Mouse (Mus musculus): ENCODE measurements around the gene Cradd. TPM values are rescaled to one million over a fixed set of nuclear protein-coding genes. Genes with fewer than 3 reads are reported as not detected.

The Cradd gene
- polyA plus RNA-seq, 1 experiment, result 16.7 TPM

- H3K27ac ChIP-seq (ENCODE audit: insufficient read depth, low read depth, low read length), result no peak overlapping the region
- H3K27me3 ChIP-seq (ENCODE audit: control insufficient read depth, insufficient read depth, low read length), result no peaks in the 10 kb centered on the region
- H3K4me3 ChIP-seq (ENCODE audit: low read depth, low read length), result no peak overlapping the region
- no peak for TF ChIP-seq CTCF (IDR thresholded peaks at IDR 0.05; ENCODE audit: extremely low read depth, insufficient read length, insufficient replicate concordance, low read depth, low read length)
- TF ChIP-seq POLR2A (IDR thresholded peaks at IDR 0.05; ENCODE audit: low read depth, low read length), result no peak
- 0 out of 2 replicates have a peak, but pooled peaks cover 3% of the 10 kb centered on the region for H3K36me3 ChIP-seq (ENCODE audit: control insufficient read depth, insufficient read depth, low read length)
- WGBS, result 74% methylated on average over 4 of the region's 4 CpGs
- no peaks in the 10 kb centered on the region for H3K4me1 ChIP-seq (ENCODE audit: control insufficient read depth, insufficient read depth, insufficient read length, low read length)
Measured at GRCm38 (mm10) chr10:95288206-95288605, 35.7 kb downstream of the Cradd start.

GRCm38 (mm10) chr10:95287351-95287750, 36.6 kb downstream of the Cradd start:
- Histone ChIP-seq H3K4me1 (ENCODE audit: control insufficient read depth, insufficient read depth, insufficient read length, low read length) (no peaks in the 10 kb centered on the region; the same call in 1 of the 2 replicates), H3K27me3 (ENCODE audit: control insufficient read depth, insufficient read depth, low read length) (no peaks in the 10 kb centered on the region), H3K36me3 (ENCODE audit: control insufficient read depth, insufficient read depth, low read length) (0 out of 2 replicates have a peak, but pooled peaks cover 3% of the 10 kb centered on the region), H3K4me3 (ENCODE audit: low read depth, low read length) (no peak overlapping the region), H3K27ac (ENCODE audit: insufficient read depth, low read depth, low read length) (no peak overlapping the region)
- TF ChIP-seq POLR2A (IDR thresholded peaks at IDR 0.05; ENCODE audit: low read depth, low read length) (no peak), CTCF (IDR thresholded peaks at IDR 0.05; ENCODE audit: extremely low read depth, insufficient read length, insufficient replicate concordance, low read depth, low read length) (no peak)
- 89% methylated on average over 8 of the region's 8 CpGs for WGBS

- Histone ChIP-seq H3K36me3 (ENCODE audit: control insufficient read depth, insufficient read depth, low read length) (no peaks in the 10 kb centered on the region), H3K4me1 (ENCODE audit: control insufficient read depth, insufficient read depth, insufficient read length, low read length) (peaks cover 6% of the 10 kb centered on the region; the same call in 1 of the 2 replicates), H3K27ac (ENCODE audit: insufficient read depth, low read depth, low read length) (no peak overlapping the region), H3K27me3 (ENCODE audit: control insufficient read depth, insufficient read depth, low read length) (no peaks in the 10 kb centered on the region), H3K4me3 (ENCODE audit: low read depth, low read length) (no peak overlapping the region)
- TF ChIP-seq POLR2A (IDR thresholded peaks at IDR 0.05; ENCODE audit: low read depth, low read length) (no peak), CTCF (IDR thresholded peaks at IDR 0.05; ENCODE audit: extremely low read depth, insufficient read length, insufficient replicate concordance, low read depth, low read length) (no peak)
- 86% methylated on average over 12 of the region's 12 CpGs for WGBS
Measured at GRCm38 (mm10) chr10:95283434-95283833, 40.5 kb downstream of the Cradd start.

GRCm38 (mm10) chr10:95281996-95282395, 41.9 kb downstream of the Cradd start:
- WGBS, result 70% methylated on average over 3 of the region's 3 CpGs
- Histone ChIP-seq H3K27ac (ENCODE audit: insufficient read depth, low read depth, low read length) (no peak overlapping the region), H3K36me3 (ENCODE audit: control insufficient read depth, insufficient read depth, low read length) (no peaks in the 10 kb centered on the region), H3K27me3 (ENCODE audit: control insufficient read depth, insufficient read depth, low read length) (no peaks in the 10 kb centered on the region), H3K4me1 (ENCODE audit: control insufficient read depth, insufficient read depth, insufficient read length, low read length) (peaks cover 9% of the 10 kb centered on the region; the same call in 1 of the 2 replicates), H3K4me3 (ENCODE audit: low read depth, low read length) (no peak overlapping the region)
- TF ChIP-seq CTCF (IDR thresholded peaks at IDR 0.05; ENCODE audit: extremely low read depth, insufficient read length, insufficient replicate concordance, low read depth, low read length) (no peak), POLR2A (IDR thresholded peaks at IDR 0.05; ENCODE audit: low read depth, low read length) (no peak)

GRCm38 (mm10) chr10:95281466-95281990, 42.4 kb downstream of the Cradd start:
- 48% methylated on average over 6 of the region's 6 CpGs for WGBS
- H3K4me1 ChIP-seq (ENCODE audit: control insufficient read depth, insufficient read depth, insufficient read length, low read length), result peaks cover 9% of the 10 kb centered on the region; the same call in 1 of the 2 replicates
- H3K27me3 ChIP-seq (ENCODE audit: control insufficient read depth, insufficient read depth, low read length), result no peaks in the 10 kb centered on the region
- H3K27ac ChIP-seq (ENCODE audit: insufficient read depth, low read depth, low read length), result no peak overlapping the region
- TF ChIP-seq CTCF (IDR thresholded peaks at IDR 0.05; ENCODE audit: extremely low read depth, insufficient read length, insufficient replicate concordance, low read depth, low read length) (no peak), POLR2A (IDR thresholded peaks at IDR 0.05; ENCODE audit: low read depth, low read length) (no peak)
- no peak overlapping the region for H3K4me3 ChIP-seq (ENCODE audit: low read depth, low read length)
- no peaks in the 10 kb centered on the region for H3K36me3 ChIP-seq (ENCODE audit: control insufficient read depth, insufficient read depth, low read length)

GRCm38 (mm10) chr10:95280327-95280726, 43.6 kb downstream of the Cradd start:
- H3K4me3 ChIP-seq (ENCODE audit: low read depth, low read length), result no peak overlapping the region
- H3K36me3 ChIP-seq (ENCODE audit: control insufficient read depth, insufficient read depth, low read length), result no peaks in the 10 kb centered on the region
- peaks cover 9% of the 10 kb centered on the region; the same call in 1 of the 2 replicates for H3K4me1 ChIP-seq (ENCODE audit: control insufficient read depth, insufficient read depth, insufficient read length, low read length)
- no peaks in the 10 kb centered on the region for H3K27me3 ChIP-seq (ENCODE audit: control insufficient read depth, insufficient read depth, low read length)
- 55% methylated on average over 3 of the region's 3 CpGs for WGBS
- H3K27ac ChIP-seq (ENCODE audit: insufficient read depth, low read depth, low read length), result no peak overlapping the region
- TF ChIP-seq CTCF (IDR thresholded peaks at IDR 0.05; ENCODE audit: extremely low read depth, insufficient read length, insufficient replicate concordance, low read depth, low read length), result no peak
- TF ChIP-seq POLR2A (IDR thresholded peaks at IDR 0.05; ENCODE audit: low read depth, low read length), result no peak

GRCm38 (mm10) chr10:95279459-95279858, 44.5 kb downstream of the Cradd start:
- TF ChIP-seq CTCF (IDR thresholded peaks at IDR 0.05; ENCODE audit: extremely low read depth, insufficient read length, insufficient replicate concordance, low read depth, low read length) (no peak), POLR2A (IDR thresholded peaks at IDR 0.05; ENCODE audit: low read depth, low read length) (no peak)
- Histone ChIP-seq H3K27me3 (ENCODE audit: control insufficient read depth, insufficient read depth, low read length) (no peaks in the 10 kb centered on the region), H3K4me3 (ENCODE audit: low read depth, low read length) (no peak overlapping the region), H3K4me1 (ENCODE audit: control insufficient read depth, insufficient read depth, insufficient read length, low read length) (peaks cover 9% of the 10 kb centered on the region; the same call in 1 of the 2 replicates), H3K36me3 (ENCODE audit: control insufficient read depth, insufficient read depth, low read length) (no peaks in the 10 kb centered on the region), H3K27ac (ENCODE audit: insufficient read depth, low read depth, low read length) (0 out of 2 replicates have a peak overlapping the region, but pooled peaks have one; percentile 27)
- 97% methylated on average over 1 of the region's 1 CpGs for WGBS

Data from small intestine, adult 2 months (tissue).